Mouse (Mus musculus) limb, embryonic 13.5 days (tissue): Measurements from ENCODE around the gene Ywhae. TPM values are rescaled to one million over a fixed set of nuclear protein-coding genes. Genes with fewer than 3 reads are reported as not detected.
"Not testable (repeated sequence)": the region's sequence is repeated elsewhere in the genome, so short reads cannot be mapped to it uniquely, and the experiment has no call there.

Experiments
- ATAC-seq: fragments of 200-750 bp; cut with Nextera tagmentation; 2 replicates; pipeline ENCODE4 v1.8.0; 2017; ENCODE audit warnings: low read depth, moderate number of reproducible peaks, moderate TSS enrichment; ENCODE audit not compliant: low FRiP score
- H3K27ac ChIP-seq: fragments of 300-500 bp; sonication (generic); 2 replicates; pipeline ENCODE4 v1.5.1; 2015; ENCODE audit warnings: inconsistent platforms, mild to moderate bottlenecking, moderate library complexity
- H3K27me3 ChIP-seq: fragments of 300-500 bp; sonication (generic); 2 replicates; pipeline ENCODE4 v1.6.1; 2015; ENCODE audit warnings: mild to moderate bottlenecking, inconsistent platforms
- H3K36me3 ChIP-seq: fragments of 300-500 bp; sonication (generic); 2 replicates; pipeline ENCODE4 v1.6.1; 2015; ENCODE audit warnings: inconsistent platforms, mild to moderate bottlenecking, moderate library complexity
- H3K4me1 ChIP-seq: fragments of 300-500 bp; sonication (generic); 2 replicates; pipeline ENCODE4 v1.6.1; 2015; ENCODE audit warnings: inconsistent platforms
- H3K4me2 ChIP-seq: fragments of 300-500 bp; sonication (generic); replicated peaks from 2 replicates; pipeline ENCODE4 v1.6.1; 2015; ENCODE audit warnings: inconsistent platforms, mild to moderate bottlenecking, moderate library complexity
- H3K4me3 ChIP-seq: fragments of 300-500 bp; sonication (generic); 2 replicates; pipeline ENCODE4 v1.5.1; 2015; ENCODE audit warnings: moderate library complexity, mild to moderate bottlenecking, inconsistent platforms
- H3K9ac ChIP-seq: fragments of 300-500 bp; sonication (generic); 2 replicates; pipeline ENCODE4 v1.6.1; 2015; ENCODE audit warnings: mild to moderate bottlenecking, inconsistent platforms
- H3K9me3 ChIP-seq: fragments of 300-500 bp; sonication (generic); 2 replicates; pipeline ENCODE4 v1.6.1; 2016; ENCODE audit warnings: inconsistent platforms
- WGBS: fragments of 180-500 bp; shearing (Covaris S2); methylation state at CpG from one replicate; pipeline ENCODE4 v1.1.7; 2015; 5-methylcytosine and 5-hydroxymethylcytosine counted together
- polyA plus RNA-seq: library from polyadenylated mRNA; unstranded; fragments of >200 nt; fragmentation: Nextera tagmentation; extraction: Ambion mirVana; gene quantifications from 2 replicates; pipeline ENCODE4 v1.2.1, GENCODE M21; 2015

The Ywhae gene
- polyA plus RNA-seq, 1 experiment from 2014 or later = 928 TPM

GRCm38 (mm10) chr11:75713949-75714348 lies 18.7 kb upstream of the Ywhae start:
- no peak for ATAC-seq
- WGBS = 94% methylated on average over 1 of the region's 1 CpGs
- no peaks in the 10 kb centered on the region for H3K4me1 ChIP-seq
- no peak overlapping the region for H3K4me3 ChIP-seq
- no peaks in the 10 kb centered on the region for H3K36me3 ChIP-seq
- 0 out of 2 replicates have a peak, but pooled peaks cover 3% of the 10 kb centered on the region for H3K9me3 ChIP-seq
- H3K27ac ChIP-seq = no peak overlapping the region
- no peak overlapping the region for H3K9ac ChIP-seq
- H3K4me2 ChIP-seq = no peak overlapping the region
- no peaks in the 10 kb centered on the region for H3K27me3 ChIP-seq

GRCm38 (mm10) chr11:75715556-75715955 lies 17.1 kb upstream of the Ywhae start:
- Histone ChIP-seq H3K9me3 (peaks cover 6% of the 10 kb centered on the region; the same call in 1 of the 2 replicates), H3K27ac (no peak overlapping the region), H3K36me3 (no peaks in the 10 kb centered on the region), H3K4me2 (peak overlapping the region; percentile 36), H3K27me3 (no peaks in the 10 kb centered on the region), H3K4me1 (no peaks in the 10 kb centered on the region), H3K9ac (no peak overlapping the region), H3K4me3 (peak overlapping the region; percentile 8; the same call in 1 of the 2 replicates)
- WGBS = 22% methylated on average over 12 of the region's 12 CpGs
- no peak for ATAC-seq

- Histone ChIP-seq H3K4me2 (no peak overlapping the region), H3K36me3 (no peaks in the 10 kb centered on the region), H3K9me3 (peaks cover 16% of the 10 kb centered on the region), H3K4me1 (no peaks in the 10 kb centered on the region), H3K9ac (no peak overlapping the region), H3K27me3 (no peaks in the 10 kb centered on the region), H3K27ac (no peak overlapping the region), H3K4me3 (no peak overlapping the region)
- 77% methylated on average over 8 of the region's 8 CpGs for WGBS
- no peak for ATAC-seq
Measured at GRCm38 (mm10) chr11:75716661-75717325, 15.9 kb upstream of the Ywhae start.

GRCm38 (mm10) chr11:75722339-75722738 lies 10.3 kb upstream of the Ywhae start:
- no peak overlapping the region for H3K9ac ChIP-seq
- no peaks in the 10 kb centered on the region for H3K27me3 ChIP-seq
- no peak for ATAC-seq

GRCm38 (mm10) chr11:75727168-75727567 lies 5.5 kb upstream of the Ywhae start:
- Histone ChIP-seq H3K9ac (no peak overlapping the region), H3K27me3 (no peaks in the 10 kb centered on the region), H3K4me1 (0 out of 2 replicates have a peak, but pooled peaks cover 6% of the 10 kb centered on the region), H3K36me3 (no peaks in the 10 kb centered on the region), H3K4me3 (no peak overlapping the region), H3K4me2 (no peak overlapping the region), H3K27ac (no peak overlapping the region), H3K9me3 (no peaks in the 10 kb centered on the region)
- ATAC-seq = no peak
- 76% methylated on average over 2 of the region's 2 CpGs for WGBS

More at GRCm38 (mm10) chr11:75722339-75722738, 10.3 kb upstream of the Ywhae start:
- Histone ChIP-seq H3K27ac (no peak overlapping the region), H3K36me3 (no peaks in the 10 kb centered on the region), H3K4me1 (no peaks in the 10 kb centered on the region), H3K4me2 (no peak overlapping the region), H3K4me3 (no peak overlapping the region), H3K9me3 (peaks cover 14% of the 10 kb centered on the region)
- 49% methylated on average over 4 of the region's 4 CpGs for WGBS

GRCm38 (mm10) chr11:75727659-75728058 lies 5.0 kb upstream of the Ywhae start:
- not testable (repeated sequence) for H3K9me3 ChIP-seq, H3K36me3 ChIP-seq, H3K4me1 ChIP-seq, H3K27ac ChIP-seq, H3K27me3 ChIP-seq, ATAC-seq, H3K9ac ChIP-seq, H3K4me3 ChIP-seq, H3K4me2 ChIP-seq
- 87% methylated on average over 6 of the region's 6 CpGs for WGBS

GRCm38 (mm10) chr11:75733227-75733940 lies 715 bp downstream of the Ywhae start:
- ATAC-seq = peak; percentile 57
- H3K4me3 ChIP-seq = peak overlapping the region; percentile 62
- H3K9ac ChIP-seq = peak overlapping the region; percentile 90
- no peaks in the 10 kb centered on the region for H3K9me3 ChIP-seq
- H3K4me2 ChIP-seq = peak overlapping the region; percentile 78
- H3K4me1 ChIP-seq = peaks cover 38% of the 10 kb centered on the region
- H3K36me3 ChIP-seq = peaks cover 7% of the 10 kb centered on the region; the same call in 1 of the 2 replicates
- no peaks in the 10 kb centered on the region for H3K27me3 ChIP-seq
- WGBS = under 1% methylated on average over 48 of the region's 52 CpGs
- peak overlapping the region; percentile 94 for H3K27ac ChIP-seq

- WGBS = 77% methylated on average over 5 of the region's 5 CpGs
- no peaks in the 10 kb centered on the region for H3K9me3 ChIP-seq
- peak overlapping the region; percentile 78 for H3K4me2 ChIP-seq
- H3K27me3 ChIP-seq = no peaks in the 10 kb centered on the region
- peaks cover 52% of the 10 kb centered on the region for H3K4me1 ChIP-seq
- no peak for ATAC-seq
- H3K9ac ChIP-seq = no peak overlapping the region
- H3K4me3 ChIP-seq = peak overlapping the region; percentile 62; the same call in 1 of the 2 replicates
- H3K27ac ChIP-seq = no peak overlapping the region
- peaks cover 12% of the 10 kb centered on the region for H3K36me3 ChIP-seq
Measured at GRCm38 (mm10) chr11:75735462-75736252, 3.0 kb downstream of the Ywhae start.

- WGBS = 70% methylated on average over 3 of the region's 3 CpGs
Measured at GRCm38 (mm10) chr11:75736978-75737377, 4.3 kb downstream of the Ywhae start.

GRCm38 (mm10) chr11:75737806-75738476 lies 5.3 kb downstream of the Ywhae start:
- Histone ChIP-seq H3K4me1 (peaks cover 61% of the 10 kb centered on the region), H3K9ac (no peak overlapping the region), H3K4me3 (no peak overlapping the region), H3K36me3 (peaks cover 15% of the 10 kb centered on the region), H3K27me3 (no peaks in the 10 kb centered on the region), H3K27ac (no peak overlapping the region), H3K4me2 (no peak overlapping the region), H3K9me3 (no peaks in the 10 kb centered on the region)
- no peak for ATAC-seq
- 89% methylated on average over 2 of the region's 2 CpGs for WGBS

More at GRCm38 (mm10) chr11:75736978-75737377, 4.3 kb downstream of the Ywhae start:
- Histone ChIP-seq H3K9ac (peak overlapping the region; percentile 20; the same call in 1 of the 2 replicates), H3K4me1 (peaks cover 61% of the 10 kb centered on the region), H3K36me3 (peaks cover 12% of the 10 kb centered on the region), H3K9me3 (no peaks in the 10 kb centered on the region), H3K4me3 (peak overlapping the region; percentile 8; the same call in 1 of the 2 replicates), H3K27me3 (no peaks in the 10 kb centered on the region), H3K4me2 (peak overlapping the region; percentile 34), H3K27ac (no peak overlapping the region)
- no peak for ATAC-seq

- H3K27me3 ChIP-seq = no peaks in the 10 kb centered on the region
- H3K4me3 ChIP-seq = no peak overlapping the region
- H3K4me1 ChIP-seq = peaks cover 61% of the 10 kb centered on the region
- H3K4me2 ChIP-seq = no peak overlapping the region
- peaks cover 19% of the 10 kb centered on the region for H3K36me3 ChIP-seq
- WGBS = 92% methylated on average over 7 of the region's 7 CpGs
- no peak for ATAC-seq
- H3K27ac ChIP-seq = no peak overlapping the region
- no peak overlapping the region for H3K9ac ChIP-seq
- no peaks in the 10 kb centered on the region for H3K9me3 ChIP-seq
Measured at GRCm38 (mm10) chr11:75738477-75738821, 5.8 kb downstream of the Ywhae start.
